In the genomic region with DNA sequence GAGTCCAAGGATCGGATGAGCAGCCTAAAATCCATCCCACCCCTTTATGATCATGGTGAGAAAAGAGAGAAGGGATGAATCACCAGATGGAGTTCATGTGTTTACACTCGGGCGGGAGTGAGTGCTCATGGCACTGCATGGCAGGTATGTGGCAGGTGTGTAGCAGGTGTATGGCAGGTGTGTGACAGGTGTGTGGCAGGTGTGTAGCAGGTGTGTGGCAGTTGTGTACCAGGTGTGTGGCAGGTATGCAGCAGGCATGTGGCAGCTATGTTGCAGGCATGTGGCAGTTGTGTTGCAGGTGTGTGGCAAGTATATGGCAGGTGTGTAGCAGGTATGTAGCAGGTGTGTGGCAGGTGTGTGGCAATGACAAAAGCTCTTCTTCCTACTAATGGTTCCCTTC, we compare ENCODE assay signal across 21 mouse cellular contexts.
DNase-seq lines count a peak whose midpoint lies in the region; ATAC-seq and TF ChIP-seq lines count a peak whose summit lies in the region.
"Had no signal": no experiment of that assay in that cellular context is flagged by ENCODE, and none has a peak within 500 bp of the region (broad histone marks: within the 10 kb centered on the region; RNA-seq: fewer than 3 reads in every experiment).

No protein-coding gene starts in this region.

- H3K27me3 ChIP-seq in megakaryocyte, embryonic 14.5 days (replicated peaks) = peaks cover 2% of the 10 kb centered on the region
- H3K27me3 ChIP-seq in myocyte (ENCODE audit: control insufficient read depth, insufficient read depth, insufficient read length) = no peaks in the 10 kb centered on the region
- H3K27me3 ChIP-seq: CH12.LX had no signal

- H3K79me2 ChIP-seq in myocyte (ENCODE audit: control insufficient read depth, insufficient read depth) = no peaks in the 10 kb centered on the region

- intact Hi-C loops in heart, postnatal 36 days (cut with DNase I) = no loop called here

- peak; percentile 66 for DNase-seq in heart, adult 11 months
- DNase-seq in heart, postnatal 36 days = no peak
- no peak for DNase-seq in urinary bladder, postnatal 10 days (ENCODE audit: low spot score)
- no peak for DNase-seq in thymus, postnatal 4 days
- DNase-seq: adrenal gland, adult 8-10 months; adrenal gland, postnatal 10 days; adrenal gland, postnatal 14 days; adrenal gland, postnatal 25 days; adrenal gland, postnatal 36 days; B cell, adult 2 months; cerebellum, adult 11 months; cerebellum, adult 11-12 months had no signal

- no peaks in the 10 kb centered on the region for H3K9me3 ChIP-seq in megakaryocyte, embryonic 14.5 days
- H3K9me3 ChIP-seq: G1E had no signal

- TF ChIP-seq POLR2A in myocyte (IDR thresholded peaks at IDR 0.05; ENCODE audit: insufficient read length, low read depth) = no peak

- no peaks in the 10 kb centered on the region for H3K36me3 ChIP-seq in megakaryocyte, embryonic 14.5 days (replicated peaks; ENCODE audit: low read length)
- H3K36me3 ChIP-seq in myocyte (ENCODE audit: control insufficient read depth, insufficient read depth) = no peaks in the 10 kb centered on the region
- H3K36me3 ChIP-seq: G1E had no signal

- peak overlapping the region; percentile 55 for H3K4me3 ChIP-seq in megakaryocyte, embryonic 14.5 days (replicated peaks)
- no peak overlapping the region for H3K4me3 ChIP-seq in myocyte

- no peak overlapping the region for H3ac ChIP-seq in myocyte (ENCODE audit: control insufficient read depth, insufficient read length)

- no peak for ATAC-seq in megakaryocyte, adult 5-6 weeks (ENCODE audit: poor library complexity, severe bottlenecking)
- ATAC-seq in monocyte, adult 5-6 weeks (replicated peaks; ENCODE audit: insufficient number of reproducible peaks, low FRiP score, low TSS enrichment, poor library complexity, severe bottlenecking) = peak; percentile 43
- ATAC-seq: activated CD4-positive, CD25-positive, alpha-beta regulatory T cell, adult 4 months; CD4-positive, CD25-positive, alpha-beta regulatory T cell, adult 4 months; Patski had no signal

- no peaks in the 10 kb centered on the region for H3K4me1 ChIP-seq in megakaryocyte, embryonic 14.5 days

- H3K4me2 ChIP-seq in myocyte (ENCODE audit: low read depth) = no peak overlapping the region

TF ChIP-seq in myocyte, 11 proteins besides CTCF, POLR2A, EP300 and RAD21:
- peak in 1 of 3 experiments; percentile 41 for TF ChIP-seq MYOG (IDR thresholded peaks at IDR 0.05; ENCODE audit: control insufficient read depth in 1 of 3, insufficient read depth in 1 of 3, insufficient read length in 2 of 3, low read depth in 2 of 3)
- no peak for TF ChIP-seq USF1 (IDR thresholded peaks at IDR 0.05; ENCODE audit: low read depth)
- TF ChIP-seq MYOD1 (IDR thresholded peaks at IDR 0.05; ENCODE audit: control insufficient read depth in 1 of 3, insufficient read length in 2 of 3, low read depth in 2 of 3) = peak in 2 of 3 experiments; percentile 28 to 54
